Mouse (Mus musculus): ENCODE data around the gene Atp5l. TPM values are rescaled to one million over a fixed set of nuclear protein-coding genes. Genes with fewer than 3 reads are reported as not detected.
A peak's percentile ranks its signal among the peaks of the same experiment; 100 is the strongest.

Gene Atp5l
- total RNA-seq, 1 experiment from 2014 or later: 118 TPM

DNA sequence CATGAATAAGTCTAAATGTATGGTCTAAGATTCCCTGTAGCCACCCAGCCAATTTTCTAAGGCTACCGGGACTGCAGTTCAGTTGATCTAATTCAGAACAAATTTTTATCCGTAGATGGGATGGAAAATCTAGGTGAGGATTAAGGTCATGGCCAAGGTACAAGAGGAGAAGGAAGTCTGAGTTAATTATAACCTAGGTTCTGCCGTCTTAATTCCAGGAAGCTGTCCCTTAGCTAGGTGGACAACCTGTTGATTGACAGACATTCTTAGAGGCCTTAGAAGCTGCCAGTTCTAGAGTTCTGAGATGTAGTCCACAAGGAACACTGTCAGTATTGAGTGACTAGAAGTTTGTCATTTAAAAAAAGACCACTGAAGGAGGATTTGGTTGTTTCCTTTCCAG is 20.8 kb downstream of the Atp5l start:
- no peak for ATAC-seq (replicated peaks; ENCODE audit: low read depth, poor library complexity, severe bottlenecking)

DNA sequence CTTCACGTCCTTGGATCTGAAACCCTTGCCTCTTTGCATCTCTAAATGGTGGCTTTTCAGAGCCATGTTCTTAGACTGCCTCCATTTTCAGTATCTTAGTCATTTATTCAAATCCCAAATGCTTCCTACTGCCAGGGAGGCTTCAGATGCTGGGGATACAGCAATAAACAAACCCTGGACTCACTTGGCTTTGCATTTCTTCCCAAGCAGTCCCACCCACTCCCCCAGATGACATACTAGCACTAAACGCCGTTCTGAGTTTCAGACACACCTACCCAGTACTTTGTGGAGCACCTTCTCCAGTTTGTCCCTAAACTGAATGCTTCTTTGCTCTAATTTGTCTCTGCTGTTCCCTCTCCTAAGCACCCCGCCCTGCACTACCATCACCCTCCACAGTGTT is 23.5 kb downstream of the Atp5l start:
- no peak for ATAC-seq (replicated peaks; ENCODE audit: low read depth, poor library complexity, severe bottlenecking)

DNA sequence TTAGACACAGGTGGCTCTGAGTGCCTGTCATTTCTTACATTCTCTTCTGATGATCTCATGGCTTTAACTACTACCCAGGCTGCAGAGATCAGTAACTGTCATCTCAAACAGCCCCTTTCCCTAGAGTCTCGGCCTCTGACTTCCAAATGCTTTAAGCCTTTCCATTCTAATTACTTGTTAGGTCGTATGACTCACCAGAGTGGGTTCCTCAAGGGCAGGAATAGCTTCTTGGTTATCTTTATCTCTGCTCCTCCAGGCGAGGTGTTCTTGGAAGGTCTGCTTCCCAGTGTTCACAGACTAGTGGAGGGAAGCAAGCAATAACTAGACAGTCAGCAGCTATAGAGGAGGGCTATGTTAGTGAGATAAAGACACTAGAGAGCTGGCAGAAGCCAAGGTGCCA is 27.9 kb downstream of the Atp5l start:
- no peak for ATAC-seq (replicated peaks; ENCODE audit: low read depth, poor library complexity, severe bottlenecking)

- ATAC-seq (replicated peaks; ENCODE audit: low read depth, poor library complexity, severe bottlenecking): no peak
Observed at GRCm38 (mm10) chr9:44891210-44891609, 29.3 kb downstream of the Atp5l start.

DNA sequence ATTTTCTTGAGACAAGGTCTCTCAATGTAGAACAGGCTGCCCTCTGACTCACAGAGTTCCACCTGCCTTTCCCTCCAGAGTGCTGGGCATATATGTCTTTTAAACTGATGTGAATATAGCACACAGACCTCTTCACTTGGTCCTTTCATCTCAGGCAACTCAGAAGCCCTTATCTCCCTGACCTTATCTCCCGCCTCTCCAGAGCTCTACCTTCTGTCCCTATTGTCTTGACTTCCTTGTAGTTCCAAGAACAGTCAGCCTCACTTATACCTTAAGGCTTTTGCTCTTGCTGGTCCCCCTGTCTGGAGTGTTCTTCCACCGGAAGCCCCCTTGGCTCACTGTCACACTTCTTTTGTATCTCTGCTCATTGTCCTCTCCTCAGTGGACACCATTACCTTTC is 30.4 kb downstream of the Atp5l start:
- no peak for ATAC-seq (replicated peaks; ENCODE audit: low read depth, poor library complexity, severe bottlenecking)

DNA sequence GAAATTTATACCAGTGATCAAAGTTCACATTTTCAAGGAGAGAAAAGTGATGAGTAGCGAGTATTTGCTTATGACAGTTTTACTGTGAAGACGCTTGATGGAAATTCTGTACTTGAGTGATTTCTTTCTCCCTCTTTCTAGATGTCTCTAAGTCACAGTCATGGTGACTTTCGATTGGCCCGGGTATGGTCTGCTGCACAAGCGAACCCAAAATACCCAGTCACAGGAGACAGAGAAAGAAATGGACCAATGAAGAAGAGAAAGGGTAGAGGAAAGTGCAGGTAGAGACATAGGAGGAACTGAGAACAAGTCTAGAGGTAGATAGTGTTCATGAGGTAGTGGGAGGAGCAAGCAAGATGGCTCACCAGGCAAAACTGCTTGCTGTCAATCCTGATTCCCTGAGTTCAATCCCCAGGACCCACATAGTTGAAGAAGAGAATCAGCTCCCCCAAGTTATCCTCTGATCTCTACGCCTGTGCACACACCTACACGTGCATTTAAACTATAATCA is 32.4 kb downstream of the Atp5l start:
- no peak for ATAC-seq (replicated peaks; ENCODE audit: low read depth, poor library complexity, severe bottlenecking)

DNA sequence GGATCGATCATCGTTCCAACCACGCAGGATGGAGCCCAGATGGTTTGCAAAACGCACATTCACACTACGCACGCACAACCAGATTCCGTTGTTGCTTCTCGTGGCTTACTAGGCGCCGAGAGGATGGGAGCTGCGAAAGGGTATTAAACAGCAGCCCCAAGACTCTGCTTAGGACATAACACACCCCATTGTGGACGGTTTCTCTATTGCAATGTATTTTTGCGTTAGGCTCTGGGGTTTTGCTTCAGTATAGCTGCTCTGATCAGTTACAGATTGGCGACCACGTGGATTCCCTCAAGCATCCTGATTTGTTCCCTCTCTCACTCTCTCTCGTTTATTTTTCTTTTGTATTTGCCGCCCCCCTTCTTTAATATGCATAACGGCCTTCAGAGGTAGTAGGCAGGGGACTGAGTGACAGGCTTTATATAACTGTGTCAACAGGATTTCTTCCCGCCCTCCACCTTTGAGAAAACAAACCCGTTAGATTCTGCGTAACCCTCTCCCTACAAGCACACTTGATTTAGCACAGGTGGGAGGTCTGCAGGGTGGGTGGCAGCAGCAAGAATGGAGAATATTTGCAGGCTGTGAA is 37.5 kb downstream of the Atp5l start:
- ATAC-seq (replicated peaks; ENCODE audit: low read depth, poor library complexity, severe bottlenecking): 0 out of 2 replicates have a peak, but pooled peaks have one; percentile 2

DNA sequence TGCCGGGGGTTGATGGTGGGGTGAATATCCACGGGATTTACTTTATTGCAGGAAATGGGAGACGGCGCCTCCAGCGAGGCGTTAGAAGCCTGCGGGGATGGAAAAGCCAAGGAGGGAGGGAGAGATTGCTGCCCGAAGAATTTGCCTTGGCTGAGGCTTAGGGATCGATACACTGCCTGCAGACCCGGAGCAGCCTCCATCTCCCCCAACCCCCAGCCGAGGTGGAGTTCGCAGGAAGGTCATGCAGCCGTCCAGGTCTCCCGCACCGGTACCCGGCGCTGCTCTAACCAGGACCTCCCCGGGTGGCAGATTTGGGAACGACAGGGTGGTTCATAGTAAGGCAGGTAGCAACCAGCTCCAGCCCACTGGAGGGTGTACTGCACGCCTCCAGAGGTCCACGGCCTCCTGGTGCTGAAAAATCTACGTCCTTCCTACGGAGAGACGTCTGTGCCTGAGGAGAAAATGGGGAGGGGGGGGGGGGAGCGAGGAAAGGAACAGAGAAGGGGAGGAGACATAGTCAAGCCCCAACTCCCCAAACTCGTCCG is 38.0 kb downstream of the Atp5l start:
- peak; percentile 45 for ATAC-seq (replicated peaks; ENCODE audit: low read depth, poor library complexity, severe bottlenecking)

- ATAC-seq (replicated peaks; ENCODE audit: low read depth, poor library complexity, severe bottlenecking): peak; percentile 50
Observed at GRCm38 (mm10) chr9:44881941-44882435, 38.6 kb downstream of the Atp5l start.

GRCm38 (mm10) chr9:44881221-44881871 is 39.2 kb downstream of the Atp5l start, which contains the start of gene Kmt2a:
Gene Kmt2a, minus strand, starts transcription at chr9:44881296.
- ATAC-seq (replicated peaks; ENCODE audit: low read depth, poor library complexity, severe bottlenecking): peak; percentile 56

DNA sequence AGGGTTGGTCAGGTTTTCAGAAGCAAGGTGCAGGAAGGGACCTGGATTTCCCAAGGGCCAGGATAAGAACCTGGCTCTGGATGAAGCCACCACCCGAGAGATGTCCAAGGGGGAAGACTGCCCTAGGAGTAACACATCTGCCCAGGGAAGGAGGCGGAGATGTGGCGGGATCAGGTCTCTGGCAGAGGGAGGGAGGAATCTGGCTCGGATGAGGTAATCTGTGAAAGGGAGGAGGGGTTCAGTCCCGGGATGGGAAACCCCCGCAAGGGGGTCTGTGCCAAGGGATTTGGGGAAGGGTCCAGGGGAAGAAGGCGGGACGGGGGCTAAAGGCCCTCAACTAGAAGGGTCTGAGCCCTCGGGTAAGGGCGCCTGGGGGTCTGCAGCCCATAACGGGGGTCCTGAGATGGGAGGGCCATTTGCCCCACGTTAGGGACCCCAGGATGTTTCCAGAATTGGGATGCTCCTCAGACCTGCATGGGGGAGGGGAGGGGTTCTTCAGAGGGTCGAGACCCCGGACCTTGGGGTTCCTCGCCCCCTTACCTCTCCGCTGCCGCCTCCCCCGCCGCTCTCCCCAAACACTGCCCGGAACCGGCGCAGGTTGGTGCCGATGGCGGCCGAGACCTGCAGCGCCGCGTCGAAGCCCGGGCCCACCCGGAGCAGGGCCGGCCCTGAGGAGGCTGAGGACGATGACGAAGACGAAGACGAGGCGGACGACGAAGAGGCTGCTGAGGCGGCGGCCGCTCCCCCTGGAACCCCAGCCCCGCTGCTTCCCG is 40.0 kb downstream of the Atp5l start:
- ATAC-seq (replicated peaks; ENCODE audit: low read depth, poor library complexity, severe bottlenecking): no peak

- ATAC-seq (replicated peaks; ENCODE audit: low read depth, poor library complexity, severe bottlenecking): no peak
Observed at GRCm38 (mm10) chr9:44879694-44880271, 40.8 kb downstream of the Atp5l start.

GRCm38 (mm10) chr9:44878776-44879500 is 41.6 kb downstream of the Atp5l start:
- peak; percentile 27 for ATAC-seq (replicated peaks; ENCODE audit: low read depth, poor library complexity, severe bottlenecking)

GRCm38 (mm10) chr9:44877686-44878085 is 42.9 kb downstream of the Atp5l start:
- ATAC-seq (replicated peaks; ENCODE audit: low read depth, poor library complexity, severe bottlenecking): no peak

DNA sequence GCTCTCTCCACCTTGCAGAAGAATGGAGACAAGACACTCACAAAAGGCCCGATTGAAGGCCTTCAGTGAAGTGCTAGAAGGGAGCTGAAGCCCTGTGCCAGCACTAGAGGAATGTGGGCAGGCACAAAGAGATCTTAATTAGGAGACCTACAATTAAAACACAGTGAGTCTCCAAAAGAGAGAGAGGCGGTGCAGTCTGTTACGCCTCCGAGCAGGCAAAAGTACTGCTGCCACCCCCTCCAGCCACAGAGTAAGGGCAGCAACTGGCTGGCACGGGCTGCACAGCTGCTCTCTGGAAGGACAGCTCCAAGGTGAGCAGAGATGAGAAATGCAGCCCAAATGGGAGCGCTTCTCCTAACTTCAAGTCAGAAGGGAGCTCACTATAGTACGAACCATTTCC is 45.1 kb downstream of the Atp5l start:
- no peak for ATAC-seq (replicated peaks; ENCODE audit: low read depth, poor library complexity, severe bottlenecking)

DNA sequence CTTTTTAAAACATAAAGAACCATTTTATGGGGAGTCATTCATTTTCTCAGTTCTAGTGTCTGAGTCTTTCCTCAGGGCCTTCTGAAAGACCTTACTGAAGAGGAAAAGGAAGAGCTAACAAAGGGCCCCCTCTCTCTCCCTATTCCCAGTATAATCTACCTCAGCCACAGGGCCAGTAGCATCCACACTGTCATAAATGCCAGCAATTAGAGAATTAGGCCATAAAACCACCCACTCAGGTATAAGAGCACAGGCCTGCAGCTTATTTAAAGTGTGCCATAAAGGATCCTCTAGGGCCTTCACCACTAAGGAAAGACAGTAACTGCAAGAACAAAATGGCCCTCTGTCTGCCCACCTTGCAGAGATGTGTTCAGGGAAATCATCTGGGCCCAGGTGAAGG is 46.3 kb downstream of the Atp5l start:
- ATAC-seq (replicated peaks; ENCODE audit: low read depth, poor library complexity, severe bottlenecking): no peak

- ATAC-seq (replicated peaks; ENCODE audit: low read depth, poor library complexity, severe bottlenecking): no peak
Observed at GRCm38 (mm10) chr9:44873665-44874064, 46.9 kb downstream of the Atp5l start.

DNA sequence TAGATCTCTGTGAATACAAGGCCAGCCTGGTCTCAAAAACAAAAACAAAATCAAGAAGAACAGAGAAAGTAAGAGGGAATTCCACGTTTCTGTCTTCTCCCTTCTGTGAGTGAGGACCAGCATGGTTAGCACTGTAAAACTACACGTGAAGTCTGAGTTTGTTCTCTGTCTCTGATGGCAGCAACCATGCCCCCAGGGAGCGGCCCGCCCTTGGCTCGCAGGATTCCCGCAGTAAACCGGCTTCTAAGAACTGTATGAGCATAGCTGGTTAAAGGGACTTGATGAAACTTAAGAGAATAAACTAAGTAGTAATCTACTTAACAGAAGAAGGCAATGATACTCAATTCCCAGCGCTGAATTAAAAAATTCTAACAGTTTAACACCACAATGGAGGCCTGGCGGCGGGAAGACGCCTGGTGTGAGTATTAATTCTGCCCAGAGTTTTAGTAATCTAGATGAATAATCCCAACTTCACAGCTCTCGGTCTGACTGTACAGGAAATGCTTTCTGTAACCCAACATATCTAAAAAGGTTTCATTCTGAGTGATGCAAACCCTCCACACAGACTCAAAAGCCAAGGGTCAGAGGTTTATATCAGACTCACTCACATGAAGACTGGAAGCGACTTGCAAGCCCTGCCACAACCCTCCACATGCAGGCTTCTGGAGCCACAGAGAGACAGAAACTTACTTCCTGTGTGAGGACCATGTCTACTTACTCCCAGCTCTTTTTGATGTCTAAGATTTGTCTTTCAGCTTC is 52.0 kb downstream of the Atp5l start:
- no peak for ATAC-seq (replicated peaks; ENCODE audit: low read depth, poor library complexity, severe bottlenecking)

DNA sequence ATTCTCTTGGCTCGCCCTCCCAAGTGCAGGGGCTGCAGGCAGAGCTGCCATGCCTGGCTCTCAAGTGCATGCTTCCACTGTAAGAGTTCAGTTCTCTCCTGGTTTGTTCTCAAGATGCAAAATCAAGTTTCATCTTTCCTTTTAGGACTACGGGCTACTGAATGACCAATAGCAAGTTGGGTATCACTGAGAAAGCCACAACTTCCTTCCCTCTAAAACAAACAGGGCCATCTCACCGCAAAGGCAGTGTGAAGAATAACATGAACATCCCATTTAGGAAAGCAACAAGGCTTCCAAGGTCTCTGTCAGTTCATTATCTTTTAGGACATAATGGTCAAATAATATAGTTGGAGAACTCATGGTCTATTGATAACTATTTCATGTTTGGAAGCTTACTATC is 52.9 kb downstream of the Atp5l start:
- ATAC-seq (replicated peaks; ENCODE audit: low read depth, poor library complexity, severe bottlenecking): peak; percentile 72; the same call in 1 of the 2 replicates
